Mouse (Mus musculus): ENCODE measurements around the gene Topaz1. TPM values are rescaled to one million over a fixed set of nuclear protein-coding genes. Genes with fewer than 3 reads are reported as not detected.
"Not testable (repeated sequence)": the region's sequence is repeated elsewhere in the genome, so short reads cannot be mapped to it uniquely, and the experiment has no call there.

Topaz1 gene
- total RNA-seq, 1 experiment from 2014 or later = not detected

GRCm38 (mm10) chr9:122805845-122806341 lies 58.7 kb downstream of the Topaz1 start:
- ATAC-seq (replicated peaks; ENCODE audit: insufficient number of reproducible peaks, low FRiP score, low TSS enrichment, poor library complexity, severe bottlenecking) = no peak

- ATAC-seq (replicated peaks; ENCODE audit: insufficient number of reproducible peaks, low FRiP score, low TSS enrichment, poor library complexity, severe bottlenecking) = no peak
Measured at GRCm38 (mm10) chr9:122807186-122807585, 60.0 kb downstream of the Topaz1 start.

GRCm38 (mm10) chr9:122810212-122810611 lies 63.1 kb downstream of the Topaz1 start:
- no peak for ATAC-seq (replicated peaks; ENCODE audit: insufficient number of reproducible peaks, low FRiP score, low TSS enrichment, poor library complexity, severe bottlenecking)

GRCm38 (mm10) chr9:122812386-122812785 lies 65.2 kb downstream of the Topaz1 start:
- no peak for ATAC-seq (replicated peaks; ENCODE audit: insufficient number of reproducible peaks, low FRiP score, low TSS enrichment, poor library complexity, severe bottlenecking)

- no peak for ATAC-seq (replicated peaks; ENCODE audit: insufficient number of reproducible peaks, low FRiP score, low TSS enrichment, poor library complexity, severe bottlenecking)
Measured at GRCm38 (mm10) chr9:122814775-122815174, 67.6 kb downstream of the Topaz1 start.

GRCm38 (mm10) chr9:122815239-122815851 lies 68.2 kb downstream of the Topaz1 start:
- ATAC-seq (replicated peaks; ENCODE audit: insufficient number of reproducible peaks, low FRiP score, low TSS enrichment, poor library complexity, severe bottlenecking) = no peak

- ATAC-seq (replicated peaks; ENCODE audit: insufficient number of reproducible peaks, low FRiP score, low TSS enrichment, poor library complexity, severe bottlenecking) = no peak
Measured at GRCm38 (mm10) chr9:122823374-122824017, 76.3 kb downstream of the Topaz1 start.

- no peak for ATAC-seq (replicated peaks; ENCODE audit: insufficient number of reproducible peaks, low FRiP score, low TSS enrichment, poor library complexity, severe bottlenecking)
Measured at GRCm38 (mm10) chr9:122826743-122827142, 79.6 kb downstream of the Topaz1 start.

GRCm38 (mm10) chr9:122829826-122830380 lies 82.8 kb downstream of the Topaz1 start:
- no peak for ATAC-seq (replicated peaks; ENCODE audit: insufficient number of reproducible peaks, low FRiP score, low TSS enrichment, poor library complexity, severe bottlenecking)

GRCm38 (mm10) chr9:122836126-122836525 lies 89.0 kb downstream of the Topaz1 start:
- no peak for ATAC-seq (replicated peaks; ENCODE audit: insufficient number of reproducible peaks, low FRiP score, low TSS enrichment, poor library complexity, severe bottlenecking)

GRCm38 (mm10) chr9:122836790-122837189 lies 89.6 kb downstream of the Topaz1 start:
- no peak for ATAC-seq (replicated peaks; ENCODE audit: insufficient number of reproducible peaks, low FRiP score, low TSS enrichment, poor library complexity, severe bottlenecking)

- ATAC-seq (replicated peaks; ENCODE audit: insufficient number of reproducible peaks, low FRiP score, low TSS enrichment, poor library complexity, severe bottlenecking) = no peak
Measured at GRCm38 (mm10) chr9:122837216-122837615, 90.1 kb downstream of the Topaz1 start.

- no peak for ATAC-seq (replicated peaks; ENCODE audit: insufficient number of reproducible peaks, low FRiP score, low TSS enrichment, poor library complexity, severe bottlenecking)
Measured at GRCm38 (mm10) chr9:122837680-122838079, 90.5 kb downstream of the Topaz1 start.

- ATAC-seq (replicated peaks; ENCODE audit: insufficient number of reproducible peaks, low FRiP score, low TSS enrichment, poor library complexity, severe bottlenecking) = no peak
Measured at GRCm38 (mm10) chr9:122843760-122844159, 96.6 kb downstream of the Topaz1 start, which contains the start of gene Gm35549. Gm35549 (minus strand) TSS chr9:122844035.

- ATAC-seq (replicated peaks; ENCODE audit: insufficient number of reproducible peaks, low FRiP score, low TSS enrichment, poor library complexity, severe bottlenecking) = no peak
Measured at GRCm38 (mm10) chr9:122845621-122846020, 98.5 kb downstream of the Topaz1 start.

GRCm38 (mm10) chr9:122846156-122846555 lies 99.0 kb downstream of the Topaz1 start:
- ATAC-seq (replicated peaks; ENCODE audit: insufficient number of reproducible peaks, low FRiP score, low TSS enrichment, poor library complexity, severe bottlenecking) = no peak

GRCm38 (mm10) chr9:122847811-122848311 lies 100.7 kb downstream of the Topaz1 start:
- not testable (repeated sequence) for ATAC-seq (replicated peaks; ENCODE audit: insufficient number of reproducible peaks, low FRiP score, low TSS enrichment, poor library complexity, severe bottlenecking)

Measured in monocyte, adult 5-6 weeks (primary cell).